Mouse (Mus musculus): Measurements from ENCODE around the gene Ankmy1.

DNA sequence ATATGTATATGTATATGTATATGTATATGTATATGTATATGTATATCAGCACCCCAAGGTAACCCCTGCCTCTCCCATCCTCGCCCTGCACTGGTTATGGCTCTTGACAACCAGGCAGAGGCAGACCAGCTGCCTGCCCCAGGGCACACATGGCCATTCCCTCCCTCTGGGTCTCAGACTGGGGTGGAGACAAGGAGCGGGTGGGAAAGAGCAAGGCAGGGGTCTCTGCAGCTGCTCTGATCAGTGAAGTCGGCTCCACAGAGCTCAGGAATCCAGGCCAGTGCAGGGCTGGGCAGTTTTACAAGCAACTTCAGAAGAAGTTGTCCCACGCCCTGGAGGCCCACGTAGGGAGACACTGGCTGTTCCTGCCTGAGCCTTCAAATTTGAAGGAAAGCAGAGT is 88.4 kb downstream of the Ankmy1 start:
- TF ChIP-seq CTCF (IDR thresholded peaks at IDR 0.05; ENCODE audit: low read depth) (no peak), EP300 (IDR thresholded peaks at IDR 0.05; ENCODE audit: low read depth) (no peak)
